Mouse (Mus musculus): ENCODE measurements at regions not wholly inside any gene's neighbourhood (a gene's known extent, or its start where the extent isn't known, plus 50 kb on each side); places are given as distances from the start of the nearest gene placed in this dataset.

DNA sequence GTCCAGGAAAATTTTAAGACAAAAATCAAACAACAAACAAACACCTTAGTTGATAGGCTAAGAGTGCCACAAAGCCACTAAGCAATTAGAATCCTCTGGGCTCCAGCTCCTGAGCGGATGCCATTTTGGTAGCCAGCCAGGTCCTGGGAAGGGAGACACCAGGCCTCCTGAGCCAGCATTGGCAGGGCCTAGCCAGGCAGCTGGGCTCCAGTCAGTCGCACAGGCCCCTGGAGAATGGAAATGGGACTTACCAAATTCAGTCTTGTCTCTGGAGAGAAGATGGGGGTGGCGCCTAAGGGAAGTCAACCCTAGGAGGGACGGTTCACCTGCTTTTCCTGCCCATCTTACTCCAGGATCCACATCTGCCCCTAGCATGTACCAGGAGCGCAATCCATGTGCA, 54.3 kb downstream of the Fam43a start:
- TF ChIP-seq EP300 (optimal IDR thresholded peaks at IDR 0.05), result no peak
- TF ChIP-seq CTCF (IDR thresholded peaks at IDR 0.05; ENCODE audit: low read depth), result no peak

Measured in stomach, postnatal 0 days (tissue).